Mouse (Mus musculus): ENCODE measurements at regions not wholly inside any gene's neighbourhood (a gene's known extent, or its start where the extent isn't known, plus 50 kb on each side); places are given as distances from the start of the nearest gene placed in this dataset.

DNA sequence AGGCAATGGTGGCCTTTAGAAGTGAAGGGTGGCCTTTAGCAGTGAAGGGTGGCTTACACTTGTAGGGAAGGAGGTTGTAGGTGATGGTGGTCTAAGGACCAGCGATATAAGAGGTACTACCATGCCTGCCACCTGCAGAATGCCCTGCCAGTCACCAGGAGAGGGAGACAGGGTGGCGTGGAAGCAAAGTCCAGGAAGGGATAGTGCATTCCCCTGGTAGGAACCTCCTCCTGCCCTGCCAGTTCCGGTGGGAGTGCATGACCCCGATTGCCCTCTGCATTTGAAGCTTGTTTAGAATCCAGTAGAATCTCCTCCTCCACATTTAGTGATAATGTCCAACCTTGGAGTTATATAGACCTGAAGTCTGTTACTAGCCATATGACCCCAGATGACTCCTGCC lies 127.7 kb upstream of the Id2 start:
- TF ChIP-seq CTCF (IDR thresholded peaks at IDR 0.05; ENCODE audit: control insufficient read depth, insufficient read depth, insufficient read length) (no peak), MYOG (IDR thresholded peaks at IDR 0.05; ENCODE audit: control insufficient read depth, extremely low read depth, insufficient read length) (no peak), MAX (IDR thresholded peaks at IDR 0.05) (no peak), CEBPB (IDR thresholded peaks at IDR 0.05; ENCODE audit: low read depth) (no peak), MYOD1 (IDR thresholded peaks at IDR 0.05; ENCODE audit: control insufficient read depth, insufficient read length, low read depth) (no peak), FOSL1 (IDR thresholded peaks at IDR 0.05; ENCODE audit: insufficient read depth, low read length, poor library complexity, severe bottlenecking) (no peak), USF1 (IDR thresholded peaks at IDR 0.05; ENCODE audit: low read depth) (no peak)
